Mouse (Mus musculus): ENCODE measurements around the gene Ripply3.

Gene Ripply3

GRCm38 (mm10) chr16:94358091-94358490 is 29.9 kb downstream of the Ripply3 start:
- DNase-seq (ENCODE audit: low read depth, low spot score) = no peak

- DNase-seq (ENCODE audit: low read depth, low spot score) = no peak
Observed at GRCm38 (mm10) chr16:94360578-94361350, 32.5 kb downstream of the Ripply3 start.

GRCm38 (mm10) chr16:94362174-94362873 is 34.1 kb downstream of the Ripply3 start:
- no peak for DNase-seq (ENCODE audit: low read depth, low spot score)

- DNase-seq (ENCODE audit: low read depth, low spot score) = no peak
Observed at GRCm38 (mm10) chr16:94363814-94364213, 35.6 kb downstream of the Ripply3 start.

GRCm38 (mm10) chr16:94365435-94365834 is 37.2 kb downstream of the Ripply3 start:
- no peak for DNase-seq (ENCODE audit: low read depth, low spot score)

GRCm38 (mm10) chr16:94369596-94370172 is 41.5 kb downstream of the Ripply3 start:
- DNase-seq (ENCODE audit: low read depth, low spot score) = peak; percentile 12

- peak; percentile 97 for DNase-seq (ENCODE audit: low read depth, low spot score)
Observed at GRCm38 (mm10) chr16:94370173-94370914, 42.1 kb downstream of the Ripply3 start, which contains the start of gene Ttc3. TSS of gene Ttc3 (plus strand) at chr16:94370618.

- peak; percentile 94 for DNase-seq (ENCODE audit: low read depth, low spot score)
Observed at GRCm38 (mm10) chr16:94370915-94371300, 42.7 kb downstream of the Ripply3 start.

GRCm38 (mm10) chr16:94371301-94371931 is 43.2 kb downstream of the Ripply3 start, which contains the start of gene Pigp:
TSS of gene Pigp (minus strand) at chr16:94371842.
- DNase-seq (ENCODE audit: low read depth, low spot score) = no peak

- no peak for DNase-seq (ENCODE audit: low read depth, low spot score)
Observed at GRCm38 (mm10) chr16:94379386-94379785, 51.2 kb downstream of the Ripply3 start.

GRCm38 (mm10) chr16:94383277-94383676 is 55.1 kb downstream of the Ripply3 start:
- DNase-seq (ENCODE audit: low read depth, low spot score) = no peak
